Mouse (Mus musculus) small intestine, adult 2 months (tissue): Measurements from ENCODE around the gene Reep3.

ENCODE experiments used
- CTCF ChIP-seq: fragments of 200-500 bp; IDR thresholded peaks from 2 replicates; pipeline ENCODE4 v1.5.1; 2012; ENCODE audit warnings: low read depth, mild to moderate bottlenecking, control low read depth, inconsistent platforms, low read length, moderate library complexity, mixed read lengths; ENCODE audit not compliant: insufficient replicate concordance, insufficient read length; ENCODE audit errors: extremely low read depth
- POLR2A ChIP-seq: fragments of 200-500 bp; IDR thresholded peaks from 2 replicates; pipeline ENCODE4 v1.6.1; 2012; ENCODE audit warnings: low read depth, mild to moderate bottlenecking, control low read depth, inconsistent platforms, low read length, moderate library complexity

DNA sequence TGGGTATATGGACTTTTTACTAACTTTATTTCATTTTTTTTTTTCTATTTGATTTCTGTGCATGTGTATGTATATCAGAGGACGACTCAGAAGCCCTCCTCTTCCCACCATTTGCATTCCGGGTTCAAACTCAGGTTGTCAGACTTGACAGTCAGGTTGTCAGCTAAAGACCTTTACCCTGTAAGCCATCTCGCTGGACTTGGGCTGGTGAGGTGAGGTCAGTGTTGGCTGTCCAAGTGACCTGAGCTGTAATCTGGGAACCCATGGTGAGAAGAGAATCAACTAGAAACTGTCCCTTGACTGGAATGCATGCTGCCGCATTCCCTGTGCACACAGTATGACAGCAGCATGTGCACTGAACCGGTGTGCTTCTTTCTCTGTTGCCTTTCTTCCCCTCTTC is 12.9 kb upstream of the Reep3 start:
- TF ChIP-seq CTCF (no peak), POLR2A (no peak)
